ENCODE assay signal across 9 mouse cellular contexts in genomic region chr12:112843803-112844202, GRCm38 (mm10). TPM values are rescaled to one million over a fixed set of nuclear protein-coding genes. Genes with fewer than 3 reads are reported as not detected.
DNase-seq lines count a peak whose midpoint lies in the region; ATAC-seq lines count a peak whose summit lies in the region.
"Had no signal": no experiment of that assay in that cellular context is flagged by ENCODE, and none has a peak within 500 bp of the region (broad histone marks: within the 10 kb centered on the region; RNA-seq: fewer than 3 reads in every experiment).

No protein-coding gene starts in this region.

- H3K9ac ChIP-seq in hindbrain, embryonic 11.5 days (ENCODE audit: low read depth, low read length) = no peak overlapping the region

- no peaks in the 10 kb centered on the region for H3K9me3 ChIP-seq in hindbrain, embryonic 11.5 days (ENCODE audit: control insufficient read depth, low read length)

- no peak overlapping the region for H3K27ac ChIP-seq in hindbrain, embryonic 11.5 days (ENCODE audit: low read depth, low read length)
- H3K27ac ChIP-seq: macrophage had no signal

- peak; percentile 63; the same call in 1 of the 2 replicates for ATAC-seq in hindbrain, embryonic 11.5 days (ENCODE audit: low FRiP score)

- H3K4me3 ChIP-seq in hindbrain, embryonic 11.5 days (ENCODE audit: low read depth, low read length) = no peak overlapping the region

- peak; percentile 94 for DNase-seq in NIH3T3 (ENCODE audit: low read depth)
- DNase-seq in cerebellum, adult 18-20 months = peak; percentile 87 to 90
- DNase-seq in forelimb bud, embryonic 11.5 days (ENCODE audit: low read depth, low spot score) = peak; percentile 74
- peak; percentile 88 for DNase-seq in hindbrain, embryonic 11.5 days (ENCODE audit: low spot score)
- DNase-seq in layer of hippocampus, postnatal 10 days (ENCODE audit: low spot score in 2 of 2) = peak; percentile 86 to 89
- peak; percentile 88 for DNase-seq in lung, postnatal 25 days (ENCODE audit: low spot score)
- DNase-seq in right cerebral cortex, postnatal 14 days = peak; percentile 85
- peak; percentile 93 for DNase-seq in urinary bladder, postnatal 25 days (ENCODE audit: low spot score)

- H3K4me1 ChIP-seq in hindbrain, embryonic 11.5 days (replicated peaks; ENCODE audit: control insufficient read depth, insufficient read depth, low read length) = no peaks in the 10 kb centered on the region

- no peak overlapping the region for H3K4me2 ChIP-seq in hindbrain, embryonic 11.5 days (replicated peaks; ENCODE audit: low read depth, low read length)

- H3K27me3 ChIP-seq in hindbrain, embryonic 11.5 days (ENCODE audit: control insufficient read depth, insufficient read depth, low read length) = no peaks in the 10 kb centered on the region

- WGBS in hindbrain, embryonic 11.5 days = 18% methylated on average over 3 of the region's 3 CpGs

- H3K36me3 ChIP-seq in hindbrain, embryonic 11.5 days (ENCODE audit: control insufficient read depth, insufficient read depth, low read length) = no peaks in the 10 kb centered on the region

RNA-seq across cellular contexts. Expression of gene Cdca4, which starts 14.6 kb away (rescaled TPM):
- polyA plus RNA-seq in hindbrain, embryonic 11.5 days (2014; fragmentation: Nextera tagmentation; extraction: Ambion mirVana) = 146 and 151 TPM in 2 replicates
- 10 to 100 TPM in 1 of 2 experiments, 1 to 10 TPM in 1; 8.8 to 13.0 TPM for total RNA-seq in layer of hippocampus, postnatal 10 days (2021)

RNA-seq across cellular contexts. Expression of gene Gpr132, which starts 24.2 kb away (rescaled TPM):
- polyA plus RNA-seq in hindbrain, embryonic 11.5 days (2014; fragmentation: Nextera tagmentation; extraction: Ambion mirVana) = not detected in 2 replicates
- total RNA-seq in layer of hippocampus, postnatal 10 days (2021) = not detected

RNA-seq across cellular contexts. Expression of gene Clba1, which starts 35.1 kb away (rescaled TPM):
- polyA plus RNA-seq in hindbrain, embryonic 11.5 days (2014; fragmentation: Nextera tagmentation; extraction: Ambion mirVana) = 15.4 and 15.9 TPM in 2 replicates
- total RNA-seq in layer of hippocampus, postnatal 10 days (2021) = 10 to 100 TPM; 12.3 to 15.5 TPM

RNA-seq across cellular contexts. Expression of gene Ahnak2, which starts 41.3 kb away (rescaled TPM):
- 0.21 and 0.29 TPM in 2 replicates for polyA plus RNA-seq in hindbrain, embryonic 11.5 days (2014; fragmentation: Nextera tagmentation; extraction: Ambion mirVana)
- total RNA-seq in layer of hippocampus, postnatal 10 days (2021) = 10 to 100 TPM; 11.8 to 17.1 TPM
